Mouse (Mus musculus) heart, embryonic 14.5 days (tissue): ENCODE data around the gene Plcl1. TPM values are rescaled to one million over a fixed set of nuclear protein-coding genes. Genes with fewer than 3 reads are reported as not detected.
A peak's percentile ranks its signal among the peaks of the same experiment; 100 is the strongest.

Source experiments
- ATAC-seq: fragments of 200-750 bp; cut with Nextera tagmentation; 2 replicates; pipeline ENCODE4 v1.8.0; 2017; ENCODE audit warnings: low read depth, moderate TSS enrichment; ENCODE audit not compliant: insufficient number of reproducible peaks, insufficient read depth, low FRiP score
- H3K27ac ChIP-seq, 2 experiments: fragments of 200-500 bp in 1 of 2; fragments of 300-500 bp in 1 of 2; sonication (generic) in 1 of 2; replicated peaks in 1 of 2; 2 replicates each; pipeline ENCODE4 v1.5.1; 2012 to 2014; ENCODE audit warnings: low read depth in 2 of 2, low read length in 2 of 2, control low read depth in 1 of 2, mild to moderate bottlenecking in 1 of 2, mixed read lengths in 1 of 2; ENCODE audit not compliant: control insufficient read depth in 1 of 2, insufficient read depth in 1 of 2
- H3K27me3 ChIP-seq: fragments of 300-500 bp; sonication (generic); 2 replicates; pipeline ENCODE4 v1.6.1; 2014; ENCODE audit warnings: mild to moderate bottlenecking, low read length, control low read depth; ENCODE audit not compliant: control insufficient read depth, insufficient read depth
- H3K36me3 ChIP-seq: fragments of 300-500 bp; sonication (generic); 2 replicates; pipeline ENCODE4 v1.6.1; 2014; ENCODE audit warnings: mild to moderate bottlenecking, control low read depth, low read length, mixed read lengths; ENCODE audit not compliant: control insufficient read depth, insufficient read depth
- H3K4me1 ChIP-seq, 2 experiments: fragments of 200-500 bp in 1 of 2; fragments of 300-500 bp in 1 of 2; sonication (generic) in 1 of 2; 2 replicates each; pipeline ENCODE4 v1.6.1; 2012 to 2014; ENCODE audit warnings: low read length in 2 of 2, control low read depth in 1 of 2, mixed read lengths in 1 of 2; ENCODE audit not compliant: control insufficient read depth in 2 of 2, insufficient read depth in 2 of 2
- H3K4me2 ChIP-seq: fragments of 300-500 bp; sonication (generic); 2 replicates; pipeline ENCODE4 v1.6.1; 2014; ENCODE audit warnings: mild to moderate bottlenecking, low read length
- H3K4me3 ChIP-seq, 2 experiments: fragments of 200-500 bp in 1 of 2; fragments of 300-500 bp in 1 of 2; sonication (generic) in 1 of 2; 2 replicates each; pipeline ENCODE4 v1.5.1; 2012 to 2014; ENCODE audit warnings: low read length in 2 of 2, mild to moderate bottlenecking in 2 of 2, control low read depth in 1 of 2, low read depth in 1 of 2, moderate library complexity in 1 of 2; ENCODE audit not compliant: control insufficient read depth in 1 of 2, insufficient read depth in 1 of 2
- H3K9ac ChIP-seq: fragments of 300-500 bp; sonication (generic); 2 replicates; pipeline ENCODE4 v1.6.1; 2014; ENCODE audit warnings: mild to moderate bottlenecking, low read length
- H3K9me3 ChIP-seq: fragments of 300-500 bp; sonication (generic); 2 replicates; pipeline ENCODE4 v1.6.1; 2016; ENCODE audit warnings: low read length, control low read depth; ENCODE audit not compliant: control insufficient read depth
- WGBS: fragments of 180-500 bp; shearing (Covaris S2); extraction: QIAGEN DNeasy Blood & Tissue Kit; methylation state at CpG from one replicate; pipeline ENCODE4 v1.1.7; 2014; 5-methylcytosine and 5-hydroxymethylcytosine counted together
- polyA plus RNA-seq: library from polyadenylated mRNA; unstranded; fragments of >200 nt; fragmentation: Nextera tagmentation; extraction: Ambion mirVana; gene quantifications from 2 replicates; pipeline ENCODE4 v1.2.1, GENCODE M21; 2014

Plcl1 gene
- polyA plus RNA-seq, 1 experiment from 2014 or later = 1.2 TPM

GRCm38 (mm10) chr1:55413534-55413933 lies 7.8 kb downstream of the Plcl1 start:
- Histone ChIP-seq H3K9me3 (no peaks in the 10 kb centered on the region), H3K4me2 (no peak overlapping the region), H3K36me3 (no peaks in the 10 kb centered on the region), H3K27ac (no peak overlapping the region), H3K4me1 (no peaks in the 10 kb centered on the region), H3K9ac (no peak overlapping the region), H3K4me3 (no peak overlapping the region), H3K27me3 (no peaks in the 10 kb centered on the region)
- 69% methylated on average over 1 of the region's 1 CpGs for WGBS
- no peak for ATAC-seq

- Histone ChIP-seq H3K27ac (no peak overlapping the region), H3K4me1 (no peaks in the 10 kb centered on the region), H3K4me2 (no peak overlapping the region), H3K9me3 (no peaks in the 10 kb centered on the region), H3K27me3 (no peaks in the 10 kb centered on the region), H3K4me3 (no peak overlapping the region), H3K36me3 (no peaks in the 10 kb centered on the region), H3K9ac (no peak overlapping the region)
- 74% methylated on average over 3 of the region's 3 CpGs for WGBS
- ATAC-seq = no peak
These were observed 13.2 kb downstream of the Plcl1 start for GRCm38 (mm10) chr1:55418968-55419367.

- 79% methylated on average over 2 of the region's 2 CpGs for WGBS
- ATAC-seq = no peak
These were observed 21.9 kb downstream of the Plcl1 start for GRCm38 (mm10) chr1:55427607-55428006.

GRCm38 (mm10) chr1:55429051-55429450 lies 23.3 kb downstream of the Plcl1 start:
- Histone ChIP-seq H3K27ac (no peak overlapping the region), H3K4me2 (no peak overlapping the region), H3K9ac (no peak overlapping the region), H3K27me3 (no peaks in the 10 kb centered on the region), H3K36me3 (no peaks in the 10 kb centered on the region), H3K4me3 (no peak overlapping the region), H3K9me3 (no peaks in the 10 kb centered on the region), H3K4me1 (no peaks in the 10 kb centered on the region)
- 86% methylated on average over 2 of the region's 2 CpGs for WGBS
- no peak for ATAC-seq

More at GRCm38 (mm10) chr1:55427607-55428006, 21.9 kb downstream of the Plcl1 start:
- H3K9me3 ChIP-seq = no peaks in the 10 kb centered on the region
- H3K4me3 ChIP-seq = no peak overlapping the region
- no peaks in the 10 kb centered on the region for H3K27me3 ChIP-seq
- H3K36me3 ChIP-seq = no peaks in the 10 kb centered on the region
- no peak overlapping the region for H3K9ac ChIP-seq
- H3K4me1 ChIP-seq = no peaks in the 10 kb centered on the region
- H3K4me2 ChIP-seq = no peak overlapping the region
- H3K27ac ChIP-seq = no peak overlapping the region

GRCm38 (mm10) chr1:55429708-55430107 lies 24.0 kb downstream of the Plcl1 start:
- H3K36me3 ChIP-seq = no peaks in the 10 kb centered on the region
- no peaks in the 10 kb centered on the region for H3K27me3 ChIP-seq
- ATAC-seq = no peak
- H3K4me3 ChIP-seq = no peak overlapping the region
- H3K9me3 ChIP-seq = no peaks in the 10 kb centered on the region
- no peak overlapping the region for H3K27ac ChIP-seq
- H3K4me1 ChIP-seq = no peaks in the 10 kb centered on the region
- H3K4me2 ChIP-seq = no peak overlapping the region
- H3K9ac ChIP-seq = no peak overlapping the region
- 100% methylated on average over 1 of the region's 1 CpGs for WGBS

GRCm38 (mm10) chr1:55430587-55430986 lies 24.9 kb downstream of the Plcl1 start:
- ATAC-seq = no peak

GRCm38 (mm10) chr1:55436589-55436988 lies 30.9 kb downstream of the Plcl1 start:
- Histone ChIP-seq H3K9me3 (no peaks in the 10 kb centered on the region), H3K27ac (no peak overlapping the region), H3K4me2 (no peak overlapping the region), H3K9ac (no peak overlapping the region), H3K27me3 (no peaks in the 10 kb centered on the region), H3K36me3 (no peaks in the 10 kb centered on the region), H3K4me3 (no peak overlapping the region), H3K4me1 (peaks cover 3% of the 10 kb centered on the region in 2 experiments; a peak in 1 of 4 replicates)
- no peak for ATAC-seq
- 26% methylated on average over 5 of the region's 5 CpGs for WGBS

More at GRCm38 (mm10) chr1:55430587-55430986, 24.9 kb downstream of the Plcl1 start:
- no peaks in the 10 kb centered on the region for H3K4me1 ChIP-seq
- no peak overlapping the region for H3K27ac ChIP-seq
- no peaks in the 10 kb centered on the region for H3K9me3 ChIP-seq
- H3K36me3 ChIP-seq = no peaks in the 10 kb centered on the region
- H3K4me3 ChIP-seq = no peak overlapping the region
- no peaks in the 10 kb centered on the region for H3K27me3 ChIP-seq
- H3K9ac ChIP-seq = no peak overlapping the region
- no peak overlapping the region for H3K4me2 ChIP-seq
- WGBS = 84% methylated on average over 3 of the region's 3 CpGs

- no peak overlapping the region for H3K9ac ChIP-seq
- ATAC-seq = no peak
- H3K27me3 ChIP-seq = no peaks in the 10 kb centered on the region
- H3K27ac ChIP-seq = no peak overlapping the region
- H3K4me3 ChIP-seq = no peak overlapping the region
- WGBS = 53% methylated on average over 8 of the region's 8 CpGs
- 0 out of 2 replicates have a peak overlapping the region, but pooled peaks have one; percentile 11 for H3K4me2 ChIP-seq
- peaks cover 3% of the 10 kb centered on the region in 2 experiments; a peak in 1 of 4 replicates for H3K4me1 ChIP-seq
- no peaks in the 10 kb centered on the region for H3K36me3 ChIP-seq
- H3K9me3 ChIP-seq = no peaks in the 10 kb centered on the region
These were observed 31.4 kb downstream of the Plcl1 start for GRCm38 (mm10) chr1:55437095-55437494.
